15 mouse cellular contexts compared by ENCODE assay signal in the genomic region with DNA sequence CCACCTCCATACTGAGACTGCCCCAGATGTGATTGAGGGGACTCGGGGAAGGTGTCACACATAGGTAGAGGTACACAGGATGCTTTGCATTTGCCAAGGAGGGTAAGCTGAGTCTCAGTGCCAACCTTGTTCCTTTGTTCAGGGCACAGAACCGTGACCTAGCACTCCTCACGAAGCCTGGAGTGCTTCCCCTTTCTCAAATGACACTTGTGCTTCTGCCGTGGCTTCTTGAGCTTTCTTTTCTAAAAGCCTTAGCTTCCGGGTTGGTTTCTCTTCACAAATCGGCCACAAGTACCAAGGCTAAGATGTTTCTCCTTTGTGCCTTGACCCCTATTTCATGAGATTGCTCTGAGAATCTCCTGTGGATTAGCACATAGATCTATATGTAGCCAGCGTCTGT.
A peak's percentile ranks its signal among the peaks of the same experiment; 100 is the strongest.
DNase-seq lines count a peak whose midpoint lies in the region; ATAC-seq and TF ChIP-seq lines count a peak whose summit lies in the region.
"Had no signal": no experiment of that assay in that cellular context is flagged by ENCODE, and none has a peak within 500 bp of the region (broad histone marks: within the 10 kb centered on the region; RNA-seq: fewer than 3 reads in every experiment).

No protein-coding gene starts in this region.

- 55% methylated on average over 7 of the region's 7 CpGs for WGBS in lung, postnatal 0 days
- WGBS in forebrain, embryonic 16.5 days = 80% methylated on average over 7 of the region's 7 CpGs
- WGBS in neural tube, embryonic 15.5 days = 83% methylated on average over 7 of the region's 7 CpGs
- 80% methylated on average over 7 of the region's 7 CpGs for WGBS in hindbrain, embryonic 12.5 days

- no peak overlapping the region for H3K4me3 ChIP-seq in lung, postnatal 0 days (ENCODE audit: low read depth, low read length)
- no peak overlapping the region for H3K4me3 ChIP-seq in forebrain, embryonic 16.5 days (replicated peaks; ENCODE audit: low read length)
- H3K4me3 ChIP-seq in neural tube, embryonic 15.5 days (replicated peaks) = no peak overlapping the region
- no peak overlapping the region for H3K4me3 ChIP-seq in hindbrain, embryonic 12.5 days
- H3K4me3 ChIP-seq: layer of hippocampus, adult 2 months; neural tube, embryonic 12.5 days had no signal

- no peak overlapping the region for H3K27ac ChIP-seq in lung, postnatal 0 days (ENCODE audit: low read length)
- H3K27ac ChIP-seq in forebrain, embryonic 16.5 days (ENCODE audit: low read length) = no peak overlapping the region
- H3K27ac ChIP-seq in neural tube, embryonic 15.5 days (replicated peaks) = no peak overlapping the region
- H3K27ac ChIP-seq in hindbrain, embryonic 12.5 days = no peak overlapping the region
- H3K27ac ChIP-seq: kidney, postnatal 0 days; layer of hippocampus, adult 2 months; macrophage; neural tube, embryonic 12.5 days had no signal

- no peak for TF ChIP-seq EP300 in lung, postnatal 0 days (IDR thresholded peaks at IDR 0.05)

- H3K4me1 ChIP-seq in lung, postnatal 0 days (ENCODE audit: insufficient read depth, low read depth, low read length) = no peaks in the 10 kb centered on the region
- no peaks in the 10 kb centered on the region for H3K4me1 ChIP-seq in forebrain, embryonic 16.5 days (replicated peaks; ENCODE audit: control insufficient read depth, insufficient read depth, low read length)
- no peaks in the 10 kb centered on the region for H3K4me1 ChIP-seq in neural tube, embryonic 15.5 days
- H3K4me1 ChIP-seq in hindbrain, embryonic 12.5 days = no peaks in the 10 kb centered on the region
- H3K4me1 ChIP-seq: neural tube, embryonic 12.5 days had no signal

- ATAC-seq in lung, postnatal 0 days = no peak
- ATAC-seq in forebrain, embryonic 16.5 days = no peak
- no peak for ATAC-seq in neural tube, embryonic 15.5 days (ENCODE audit: low FRiP score)
- ATAC-seq in hindbrain, embryonic 12.5 days (ENCODE audit: low FRiP score) = no peak

- no peaks in the 10 kb centered on the region for H3K9me3 ChIP-seq in lung, postnatal 0 days (ENCODE audit: low read length)
- H3K9me3 ChIP-seq in forebrain, embryonic 16.5 days (ENCODE audit: control insufficient read depth, low read length) = no peaks in the 10 kb centered on the region
- no peaks in the 10 kb centered on the region for H3K9me3 ChIP-seq in neural tube, embryonic 15.5 days (replicated peaks)
- no peaks in the 10 kb centered on the region for H3K9me3 ChIP-seq in hindbrain, embryonic 12.5 days (replicated peaks)

- no peaks in the 10 kb centered on the region for H3K27me3 ChIP-seq in lung, postnatal 0 days (replicated peaks; ENCODE audit: insufficient read depth, low read length)
- no peaks in the 10 kb centered on the region for H3K27me3 ChIP-seq in forebrain, embryonic 16.5 days (replicated peaks; ENCODE audit: control insufficient read depth, insufficient read depth, low read length)
- no peaks in the 10 kb centered on the region for H3K27me3 ChIP-seq in neural tube, embryonic 15.5 days (replicated peaks)
- H3K27me3 ChIP-seq in hindbrain, embryonic 12.5 days = no peaks in the 10 kb centered on the region
- H3K27me3 ChIP-seq: neural tube, embryonic 12.5 days had no signal

- no peak overlapping the region for H3K9ac ChIP-seq in lung, postnatal 0 days (replicated peaks; ENCODE audit: low read depth)
- no peak overlapping the region for H3K9ac ChIP-seq in forebrain, embryonic 16.5 days (replicated peaks; ENCODE audit: low read depth, low read length)
- H3K9ac ChIP-seq in neural tube, embryonic 15.5 days (replicated peaks) = no peak overlapping the region
- H3K9ac ChIP-seq in hindbrain, embryonic 12.5 days = no peak overlapping the region
- H3K9ac ChIP-seq: neural tube, embryonic 12.5 days had no signal

- H3K4me2 ChIP-seq in lung, postnatal 0 days (replicated peaks; ENCODE audit: low read depth, low read length) = no peak overlapping the region
- no peak overlapping the region for H3K4me2 ChIP-seq in forebrain, embryonic 16.5 days (ENCODE audit: low read length)
- no peak overlapping the region for H3K4me2 ChIP-seq in neural tube, embryonic 15.5 days
- no peak overlapping the region for H3K4me2 ChIP-seq in hindbrain, embryonic 12.5 days (replicated peaks)
- H3K4me2 ChIP-seq: neural tube, embryonic 12.5 days had no signal

- no peaks in the 10 kb centered on the region for H3K36me3 ChIP-seq in lung, postnatal 0 days (ENCODE audit: insufficient read depth, low read length)
- no peaks in the 10 kb centered on the region for H3K36me3 ChIP-seq in forebrain, embryonic 16.5 days (ENCODE audit: control insufficient read depth, insufficient read depth)
- no peaks in the 10 kb centered on the region for H3K36me3 ChIP-seq in neural tube, embryonic 15.5 days
- no peaks in the 10 kb centered on the region for H3K36me3 ChIP-seq in hindbrain, embryonic 12.5 days
- H3K36me3 ChIP-seq: neural tube, embryonic 12.5 days had no signal

- TF ChIP-seq CTCF in lung, postnatal 0 days (IDR thresholded peaks at IDR 0.05) = no peak

- peak; percentile 4 for DNase-seq in lung, postnatal 36 days
- DNase-seq in lung, postnatal 0 days (ENCODE audit: low spot score) = no peak
- DNase-seq in induced T-regulatory cell, adult 2 months (ENCODE audit: low read depth) = peak; percentile 66
- peak; percentile 55 to 59 for DNase-seq in spleen, postnatal 36 days (ENCODE audit: low spot score in 2 of 2)
- DNase-seq in urinary bladder, adult 18-20 months (ENCODE audit: low spot score in 2 of 2) = no peak
- DNase-seq: heart, postnatal 4 days; left cerebral cortex, postnatal 4 days; lung, adult 2 months had no signal

Comparison
In these comparisons a context has a peak if more than half of its experiments do, and no peak if none do; other contexts are left out.
1. DNase-seq: peak in lung, postnatal 36 days (single experiment), induced T-regulatory cell, adult 2 months (single experiment) and spleen, postnatal 36 days (2 of 2); none in lung, postnatal 0 days (single experiment) and urinary bladder, adult 18-20 months (0 of 2).